Mouse (Mus musculus): ENCODE data around the gene Lipe. TPM values are rescaled to one million over a fixed set of nuclear protein-coding genes. Genes with fewer than 3 reads are reported as not detected.
A peak's percentile ranks its signal among the peaks of the same experiment; 100 is the strongest.

The Lipe gene
- polyA plus RNA-seq, 1 experiment: 46.9 TPM

GRCm38 (mm10) chr7:25390054-25390770, 8.3 kb downstream of the Lipe start:
- peak; percentile 52 for DNase-seq (ENCODE audit: low read depth, low spot score)
- WGBS: 37% methylated on average over 8 of the region's 8 CpGs

- 79% methylated on average over 7 of the region's 7 CpGs for WGBS
- no peak for DNase-seq (ENCODE audit: low read depth, low spot score)
Observed at GRCm38 (mm10) chr7:25388916-25389315, 9.6 kb downstream of the Lipe start.

GRCm38 (mm10) chr7:25387811-25388440, 10.6 kb downstream of the Lipe start:
- no peak for DNase-seq (ENCODE audit: low read depth, low spot score)
- WGBS: 89% methylated on average over 18 of the region's 18 CpGs

- DNase-seq (ENCODE audit: low read depth, low spot score): no peak
- 45% methylated on average over 12 of the region's 12 CpGs for WGBS
Observed at GRCm38 (mm10) chr7:25385850-25386555, 12.5 kb downstream of the Lipe start.

GRCm38 (mm10) chr7:25385259-25385658, 13.3 kb downstream of the Lipe start:
- no peak for DNase-seq (ENCODE audit: low read depth, low spot score)
- WGBS: 94% methylated on average over 12 of the region's 12 CpGs

- DNase-seq (ENCODE audit: low read depth, low spot score): no peak
- WGBS: 88% methylated on average over 9 of the region's 9 CpGs
Observed at GRCm38 (mm10) chr7:25384818-25385217, 13.7 kb downstream of the Lipe start.

- WGBS: 95% methylated on average over 13 of the region's 13 CpGs
- DNase-seq (ENCODE audit: low read depth, low spot score): no peak
Observed at GRCm38 (mm10) chr7:25384318-25384717, 14.2 kb downstream of the Lipe start.

- 94% methylated on average over 4 of the region's 4 CpGs for WGBS
- no peak for DNase-seq (ENCODE audit: low read depth, low spot score)
Observed at GRCm38 (mm10) chr7:25383891-25384290, 14.6 kb downstream of the Lipe start.

- DNase-seq (ENCODE audit: low read depth, low spot score): no peak
- 96% methylated on average over 7 of the region's 7 CpGs for whole genome bisulfite sequencing
Observed at GRCm38 (mm10) chr7:25383385-25383784, 15.1 kb downstream of the Lipe start.

GRCm38 (mm10) chr7:25382541-25382940, 16.0 kb downstream of the Lipe start:
- DNase-seq (ENCODE audit: low read depth, low spot score): no peak

- no peak for DNase-seq (ENCODE audit: low read depth, low spot score)
- WGBS: 87% methylated on average over 3 of the region's 3 CpGs
Observed at GRCm38 (mm10) chr7:25381284-25381680, 17.2 kb downstream of the Lipe start.

- DNase-seq (ENCODE audit: low read depth, low spot score): no peak
- 81% methylated on average over 18 of the region's 18 CpGs for WGBS
Observed at GRCm38 (mm10) chr7:25380392-25381283, 17.9 kb downstream of the Lipe start.

- DNase-seq (ENCODE audit: low read depth, low spot score): no peak
Observed at GRCm38 (mm10) chr7:25379551-25380351, 18.8 kb downstream of the Lipe start.

GRCm38 (mm10) chr7:25378181-25379100, 20.1 kb downstream of the Lipe start:
- 77% methylated on average over 13 of the region's 13 CpGs for WGBS
- no peak for DNase-seq (ENCODE audit: low read depth, low spot score)

More at GRCm38 (mm10) chr7:25379551-25380351, 18.8 kb downstream of the Lipe start:
- WGBS: 22% methylated on average over 42 of the region's 42 CpGs

- DNase-seq (ENCODE audit: low read depth, low spot score): no peak
- WGBS: 53% methylated on average over 8 of the region's 8 CpGs
Observed at GRCm38 (mm10) chr7:25377100-25377700, 21.3 kb downstream of the Lipe start.

- peak; percentile 37 for DNase-seq (ENCODE audit: low read depth, low spot score)
- WGBS: 7% methylated on average over 17 of the region's 17 CpGs
Observed at GRCm38 (mm10) chr7:25376556-25376955, 22.0 kb downstream of the Lipe start.

- DNase-seq (ENCODE audit: low read depth, low spot score): no peak
- 57% methylated on average over 5 of the region's 5 CpGs for WGBS
Observed at GRCm38 (mm10) chr7:25372441-25372840, 26.1 kb downstream of the Lipe start.

All from large intestine, adult 2 months (tissue).